Mouse (Mus musculus): Measurements from ENCODE around the gene Gm21830. TPM values are rescaled to one million over a fixed set of nuclear protein-coding genes. Genes with fewer than 3 reads are reported as not detected.
"Not testable (repeated sequence)": the region's sequence is repeated elsewhere in the genome, so short reads cannot be mapped to it uniquely, and the experiment has no call there.

Gm21830 gene
- total RNA-seq (2021): not detected
- long read RNA-seq, experiment 1: 0 reads
- long read RNA-seq, experiment 2: 0 reads

DNA sequence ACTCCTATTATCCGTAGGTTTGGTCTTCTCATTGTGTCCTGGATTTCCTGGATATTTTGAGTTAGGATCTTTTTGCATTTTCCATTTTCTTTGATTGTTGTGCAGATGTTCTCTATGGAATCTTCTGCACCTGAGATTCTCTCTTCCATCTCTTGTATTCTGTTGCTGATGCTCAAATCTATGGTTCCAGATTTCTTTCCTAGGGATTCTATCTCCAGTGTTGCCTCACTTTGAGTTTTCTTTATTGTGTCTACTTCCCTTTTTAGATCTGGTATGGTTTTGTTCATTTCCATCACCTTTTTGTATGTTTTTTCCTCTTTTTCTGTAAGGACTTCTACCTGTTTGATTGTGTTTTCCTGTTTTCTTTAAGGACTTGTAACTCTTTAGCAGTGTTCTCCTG, at the start of gene Gm21830:
Gene Gm21830, plus strand, starts transcription at position 301 of the 400 bp plus-strand sequence.
- DNase-seq (ENCODE audit: low spot score): not testable (repeated sequence)

DNA sequence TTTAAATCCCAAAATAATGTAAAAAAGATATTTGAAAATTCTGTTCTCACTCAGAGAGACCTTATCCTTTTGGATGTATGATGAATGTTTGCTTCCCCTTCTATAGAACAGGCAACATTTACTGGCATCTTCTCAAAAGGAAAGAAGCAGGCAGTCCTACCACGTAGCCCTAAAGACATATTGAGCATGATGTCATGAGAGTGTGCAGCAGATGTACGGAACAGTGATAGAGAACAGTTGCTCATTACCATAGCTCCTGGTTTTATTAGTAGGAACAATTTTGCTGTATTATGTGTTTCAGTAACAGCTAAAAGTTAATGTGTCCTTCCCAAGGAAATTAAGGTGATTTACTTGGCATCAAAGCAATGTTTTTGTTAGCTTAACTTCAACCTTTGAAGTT, 49.0 kb upstream of the Gm21830 start:
- DNase-seq (ENCODE audit: low spot score): no peak

DNA sequence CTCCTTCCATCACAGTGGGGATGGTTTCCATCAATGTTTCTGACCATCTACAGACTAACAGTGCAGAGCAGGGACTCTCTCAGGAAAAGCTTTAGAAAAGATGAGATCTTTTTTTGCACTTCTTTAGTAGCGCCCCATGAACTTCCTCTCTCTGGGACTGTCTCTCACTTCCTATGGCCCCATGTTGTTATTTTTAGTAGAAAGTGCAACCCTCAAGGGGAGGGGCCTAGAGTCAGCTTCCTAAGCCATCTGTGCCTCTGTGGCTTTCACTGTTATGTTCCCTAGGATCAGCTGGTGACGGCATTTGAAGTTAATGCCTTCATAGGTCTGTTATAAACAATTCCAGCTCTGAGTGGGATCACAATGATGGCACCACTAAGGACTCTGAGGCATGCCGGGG, 35.0 kb upstream of the Gm21830 start:
- no peak for DNase-seq (ENCODE audit: low spot score)

DNA sequence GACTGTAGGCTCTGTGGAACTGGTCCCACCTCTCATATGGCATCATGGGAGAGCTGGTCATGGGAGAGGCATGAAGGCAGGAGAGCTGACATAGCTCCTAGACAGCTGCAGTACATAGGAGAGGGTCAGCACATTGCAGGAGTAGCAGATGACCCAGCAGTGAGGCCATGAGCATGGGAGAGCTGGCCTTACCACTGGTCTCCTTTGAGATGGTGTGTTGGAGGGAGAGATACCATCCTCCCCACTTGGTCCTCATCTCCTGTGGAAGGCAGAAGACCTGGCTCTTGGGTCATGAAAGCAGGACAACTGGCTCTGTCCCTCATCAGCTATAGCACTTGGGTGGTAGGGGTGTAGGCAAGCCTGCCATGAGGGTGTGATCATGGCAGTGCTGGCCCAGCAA, 7.3 kb downstream of the Gm21830 start:
- DNase-seq (ENCODE audit: low spot score): no peak

DNA sequence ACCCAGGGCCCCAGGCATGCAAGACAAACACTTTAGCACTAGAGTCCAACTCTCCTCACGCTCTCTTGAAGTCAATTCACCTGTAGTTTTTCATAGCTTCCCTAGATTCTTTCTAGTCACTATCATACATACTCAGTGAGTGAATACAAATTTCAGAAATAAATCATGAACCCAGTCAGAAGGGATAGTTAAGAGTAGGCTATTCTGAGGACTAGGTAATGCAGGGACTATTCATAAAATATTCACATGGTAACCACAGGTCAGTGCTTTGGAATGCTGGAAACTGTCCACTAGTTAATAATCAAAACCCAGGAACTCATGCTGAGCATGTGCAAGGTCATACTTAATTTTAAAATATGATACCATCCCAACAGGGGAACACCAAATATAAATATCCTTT, 9.3 kb downstream of the Gm21830 start:
- DNase-seq (ENCODE audit: low spot score): no peak

DNA sequence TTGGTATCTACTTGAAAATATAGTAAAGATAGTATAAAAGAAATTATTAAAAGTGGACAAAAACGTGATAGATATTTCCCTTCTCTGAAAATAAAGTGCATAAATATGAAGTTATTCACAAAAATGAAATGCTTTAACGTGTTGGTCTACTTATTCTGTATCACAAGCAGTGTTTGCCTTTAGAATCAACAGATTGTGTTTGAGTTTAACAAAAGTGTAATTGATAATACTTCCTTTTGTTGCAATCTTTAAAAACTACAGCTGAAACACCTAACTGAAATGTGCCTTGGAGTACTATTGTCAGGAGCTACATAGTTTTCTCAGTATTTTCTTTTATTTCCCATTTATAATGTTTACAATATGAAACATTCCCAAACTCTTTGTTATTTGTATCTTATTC, 19.6 kb downstream of the Gm21830 start, which contains the start of gene Gm26727:
Gene Gm26727, minus strand, starts transcription at position 101 of the 400 bp plus-strand sequence.
- no peak for DNase-seq (ENCODE audit: low spot score)

DNA sequence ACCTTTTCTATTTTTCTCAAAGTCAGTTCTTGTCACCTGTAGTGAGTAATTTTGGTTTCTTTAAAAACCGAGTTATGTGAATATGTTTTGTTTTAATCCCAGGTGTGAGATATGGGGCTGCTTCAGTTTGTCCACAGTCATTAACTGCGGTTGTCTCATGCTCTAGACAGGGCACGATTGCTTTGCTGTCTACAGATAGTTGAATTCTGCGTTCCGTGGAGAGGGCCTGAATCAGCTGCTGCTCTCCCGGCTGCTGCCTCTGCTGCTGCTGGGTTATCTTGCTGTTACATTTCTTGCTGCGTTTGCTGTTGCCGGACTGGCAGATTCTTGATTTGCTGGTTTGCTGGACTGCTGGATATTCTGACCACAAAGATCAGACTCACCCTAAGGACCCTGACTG, 24.8 kb downstream of the Gm21830 start:
- DNase-seq (ENCODE audit: low spot score): no peak

DNA sequence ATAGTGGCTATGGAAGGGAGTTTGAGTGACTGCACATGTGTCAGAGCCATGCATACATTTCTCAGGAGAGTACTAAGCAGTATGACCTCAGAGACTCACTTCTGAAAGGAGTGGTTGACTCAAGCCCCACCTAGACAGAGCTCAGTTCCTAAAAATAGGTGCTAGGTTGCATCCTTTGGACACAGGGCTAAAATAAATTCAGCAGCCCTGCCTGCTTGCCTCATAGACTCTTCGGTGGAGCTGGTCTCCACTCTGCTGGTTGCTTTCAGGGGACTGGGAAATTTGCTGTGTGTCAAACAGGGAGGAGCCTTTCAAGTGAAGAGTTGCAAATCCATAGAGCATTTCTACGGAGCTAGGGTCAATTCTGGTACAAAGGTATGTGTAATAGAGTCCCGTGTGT, 32.3 kb downstream of the Gm21830 start, which contains the start of gene Xirp2:
Gene Xirp2, plus strand, starts transcription at position 223 of the 400 bp plus-strand sequence.
- DNase-seq (ENCODE audit: low spot score): peak; percentile 77

DNA sequence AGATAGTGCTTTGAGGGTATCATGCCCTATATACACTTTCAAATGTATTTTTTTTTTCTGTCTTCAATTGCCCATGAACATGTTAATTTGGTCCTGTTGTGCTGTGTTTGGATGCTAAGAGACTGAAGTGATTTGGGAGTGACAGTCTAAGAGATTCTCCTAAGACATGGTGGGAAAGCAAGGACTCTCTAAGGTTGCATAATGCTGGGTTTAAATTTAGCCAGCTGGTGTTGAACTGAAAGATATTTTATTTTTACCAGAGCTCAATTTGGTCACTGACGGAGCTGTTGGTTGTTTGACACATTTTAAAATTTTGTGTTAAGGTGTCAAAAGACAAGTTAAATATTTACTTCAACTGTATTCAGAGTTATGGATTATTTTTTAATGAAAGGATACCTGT, 33.2 kb downstream of the Gm21830 start:
- DNase-seq (ENCODE audit: low spot score): peak; percentile 30

DNA sequence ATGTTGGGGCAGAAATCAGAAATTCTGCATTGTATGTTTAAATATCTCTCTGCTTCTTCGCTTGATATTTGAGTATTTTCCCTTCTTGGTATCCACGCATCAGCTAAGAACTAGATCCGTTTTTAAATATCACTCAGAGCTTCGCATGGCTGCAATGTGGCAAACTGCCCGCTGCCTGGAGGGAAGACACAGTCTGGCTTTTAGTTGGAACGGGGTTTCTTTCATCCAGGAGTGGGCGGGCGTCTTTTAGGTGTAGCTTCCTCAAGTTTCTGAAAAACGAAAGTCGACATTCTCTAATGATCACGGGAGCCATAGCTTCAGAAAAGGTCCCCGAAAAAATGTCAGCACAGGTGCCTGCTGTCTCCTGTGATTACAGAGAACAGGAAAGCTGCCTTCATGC, 33.7 kb downstream of the Gm21830 start:
- peak; percentile 58 for DNase-seq (ENCODE audit: low spot score)

DNA sequence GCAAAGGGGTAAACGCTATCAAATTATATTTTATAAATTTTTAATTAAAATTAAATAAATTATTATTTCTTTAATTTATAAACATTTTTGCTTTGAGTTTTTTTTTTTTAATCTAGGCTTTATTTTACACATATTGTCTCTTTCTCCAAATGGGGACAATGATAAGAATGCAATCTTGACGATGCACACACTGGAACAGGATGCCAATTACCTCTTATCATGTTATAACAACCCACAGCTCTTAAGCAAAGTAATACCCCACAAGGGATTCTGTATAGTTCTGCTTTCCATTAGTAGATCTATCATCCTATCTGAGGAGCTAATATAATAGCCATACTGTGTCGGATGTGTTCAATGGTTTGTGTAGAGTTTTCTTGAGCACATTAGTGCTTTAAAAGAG, 47.3 kb downstream of the Gm21830 start:
- DNase-seq (ENCODE audit: low spot score): no peak

DNA sequence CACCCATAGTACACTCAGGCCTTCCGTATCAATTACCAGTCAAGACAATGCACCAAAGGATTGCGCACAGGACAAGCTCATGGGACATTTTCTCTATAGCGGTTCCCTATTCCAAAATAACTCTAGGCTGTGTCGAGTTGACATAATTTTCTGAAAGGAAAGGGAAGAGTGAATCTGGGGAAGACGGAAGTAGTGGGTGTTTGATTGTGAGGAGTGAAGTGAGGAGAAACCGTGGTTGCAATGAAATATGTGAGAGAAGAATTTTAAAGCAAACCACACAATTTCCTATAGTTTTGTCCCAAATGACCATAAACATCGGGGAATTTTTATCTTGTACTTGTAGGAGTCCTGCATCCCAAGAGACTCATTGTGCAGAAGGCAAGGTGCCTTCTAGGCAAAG, 53.5 kb downstream of the Gm21830 start:
- no peak for DNase-seq (ENCODE audit: low spot score)

DNA sequence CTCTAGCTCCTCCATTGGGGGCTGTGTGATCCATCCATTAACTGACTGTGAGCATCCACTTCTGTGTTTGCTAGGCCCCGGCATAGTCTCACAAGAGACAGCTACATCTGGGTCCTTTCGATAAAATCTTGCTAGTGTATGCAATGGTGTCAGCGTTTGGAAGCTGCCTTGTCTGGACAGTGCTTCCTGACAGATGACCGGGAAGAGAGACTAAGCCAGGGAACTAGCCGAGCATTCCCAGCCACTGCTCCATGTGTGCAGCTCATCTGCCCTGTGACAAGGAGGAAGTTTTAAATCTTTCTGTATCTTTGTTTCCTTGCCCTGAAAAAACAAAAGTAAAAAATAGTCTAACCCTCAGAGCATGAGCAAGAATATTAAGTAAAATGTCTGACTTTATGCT, 56.5 kb downstream of the Gm21830 start:
- DNase-seq (ENCODE audit: low spot score): not testable (repeated sequence)

DNA sequence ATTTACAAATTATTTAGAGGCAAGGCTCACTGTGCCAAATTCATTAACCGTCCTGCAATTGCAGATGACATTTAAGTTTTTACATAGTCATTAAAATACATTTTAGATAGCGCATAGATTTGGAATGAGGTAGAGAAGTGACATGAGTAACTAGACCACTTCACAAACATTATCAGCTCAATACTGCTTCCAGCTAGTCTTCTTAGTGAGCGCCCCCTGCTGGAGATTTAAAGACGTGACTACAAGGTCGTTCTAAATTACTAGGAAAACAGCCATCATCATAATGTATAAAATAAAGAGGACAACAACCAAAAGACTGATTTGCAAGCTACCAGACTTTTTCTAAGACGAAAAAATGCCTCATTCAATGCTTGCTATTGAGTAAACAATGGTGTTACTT, 64.2 kb downstream of the Gm21830 start:
- DNase-seq (ENCODE audit: low spot score): peak; percentile 55

DNA sequence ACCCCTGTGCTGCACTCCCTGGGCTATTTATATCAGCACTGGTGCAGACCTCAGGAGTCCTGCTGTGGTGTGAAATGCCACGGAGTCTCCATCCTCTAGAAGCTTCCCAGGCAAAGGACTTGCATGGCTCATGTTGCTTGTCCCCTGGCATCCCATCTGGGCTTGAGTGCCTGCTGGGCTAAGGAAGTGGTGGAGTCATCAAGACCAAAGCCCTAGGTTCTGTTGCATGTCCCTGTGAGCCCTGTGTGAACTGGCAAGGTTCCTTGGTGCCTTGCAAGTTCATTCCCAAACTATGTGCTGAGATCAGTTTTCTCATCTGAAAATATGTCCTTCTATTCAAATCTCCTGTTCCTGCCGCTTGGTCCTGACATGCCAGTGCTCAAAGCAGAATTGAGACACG, 67.5 kb downstream of the Gm21830 start:
- peak; percentile 86 for DNase-seq (ENCODE audit: low spot score)

Other genes starting within 250 kb of the Gm21830 start
- gene Gm26727, start 19.5 kb downstream of the Gm21830 start, total RNA-seq (2021): not detected
- 1,000 to 10,000 TPM; 1,079 to 1,082 TPM for gene Xirp2, start 32.3 kb downstream of the Gm21830 start, total RNA-seq (2021)
- 1 to 10 TPM; 3.6 to 4.3 TPM for gene B3galt1, start 152.1 kb downstream of the Gm21830 start, total RNA-seq (2021)

All from gastrocnemius, adult 18-20 months (tissue).